Mouse (Mus musculus): ENCODE results near the gene Smad1.

- TF ChIP-seq CTCF (conservative IDR thresholded peaks at IDR 0.05; ENCODE audit: low read length) (no peak), POU5F1 (IDR thresholded peaks at IDR 0.05; ENCODE audit: borderline replicate concordance, low read length) (no peak)
Measured at GRCm38 (mm10) chr8:79310801-79311200, 88.5 kb downstream of the Smad1 start.

Measured in E14TG2a.4 (cell line).